Mouse (Mus musculus): Measurements from ENCODE around the gene Rasal2. TPM values are rescaled to one million over a fixed set of nuclear protein-coding genes. Genes with fewer than 3 reads are reported as not detected.

Gene Rasal2
- polyA plus RNA-seq, 1 experiment, result 3.0 TPM

DNA sequence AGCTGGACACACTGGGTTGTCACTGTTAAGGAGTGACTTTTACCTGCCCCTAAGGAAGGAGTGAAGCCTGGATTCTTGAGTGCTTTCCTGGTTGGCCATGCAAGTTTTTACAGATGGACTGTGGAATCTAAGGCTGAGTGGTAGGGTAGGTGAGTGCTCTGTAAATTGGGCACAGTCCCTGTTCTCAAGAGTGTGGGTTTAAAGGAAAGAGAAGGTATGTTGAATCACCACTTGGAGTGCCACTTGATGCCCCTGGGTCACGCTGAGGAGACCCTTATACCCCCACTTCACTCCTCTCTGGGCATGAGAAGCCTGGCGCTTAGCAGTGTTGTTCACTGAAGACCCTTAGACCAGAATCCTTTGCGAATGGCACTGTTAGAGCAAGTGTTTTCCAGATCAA, 295.0 kb downstream of the Rasal2 start:
- H3K79me2 ChIP-seq (ENCODE audit: control insufficient read depth, insufficient read depth), result no peaks in the 10 kb centered on the region
- H3K79me3 ChIP-seq (ENCODE audit: low read depth), result no peaks in the 10 kb centered on the region
- H3K4me3 ChIP-seq (ENCODE audit: insufficient read depth, poor library complexity, severe bottlenecking), result no peak overlapping the region
- no peak overlapping the region for H3ac ChIP-seq (ENCODE audit: control insufficient read depth, insufficient read length, low read depth)
- H3K27me3 ChIP-seq (ENCODE audit: control insufficient read depth, insufficient read depth, insufficient read length), result no peaks in the 10 kb centered on the region
- TF ChIP-seq MAX (IDR thresholded peaks at IDR 0.05), result no peak
- no peak for TF ChIP-seq CEBPB (IDR thresholded peaks at IDR 0.05; ENCODE audit: low read depth)
- no peak for TF ChIP-seq USF1 (IDR thresholded peaks at IDR 0.05; ENCODE audit: low read depth)
- TF ChIP-seq MYOG (IDR thresholded peaks at IDR 0.05; ENCODE audit: control insufficient read depth, extremely low read depth, insufficient read length), result no peak
- TF ChIP-seq CTCF (IDR thresholded peaks at IDR 0.05; ENCODE audit: control insufficient read depth, insufficient read depth, insufficient read length), result no peak
- no peak for TF ChIP-seq MYOD1 (IDR thresholded peaks at IDR 0.05; ENCODE audit: control insufficient read depth, insufficient read length, low read depth)
- TF ChIP-seq FOSL1 (IDR thresholded peaks at IDR 0.05; ENCODE audit: insufficient read depth, low read length, poor library complexity, severe bottlenecking), result no peak
- H3K36me3 ChIP-seq (ENCODE audit: control insufficient read depth, insufficient read depth), result no peaks in the 10 kb centered on the region

DNA sequence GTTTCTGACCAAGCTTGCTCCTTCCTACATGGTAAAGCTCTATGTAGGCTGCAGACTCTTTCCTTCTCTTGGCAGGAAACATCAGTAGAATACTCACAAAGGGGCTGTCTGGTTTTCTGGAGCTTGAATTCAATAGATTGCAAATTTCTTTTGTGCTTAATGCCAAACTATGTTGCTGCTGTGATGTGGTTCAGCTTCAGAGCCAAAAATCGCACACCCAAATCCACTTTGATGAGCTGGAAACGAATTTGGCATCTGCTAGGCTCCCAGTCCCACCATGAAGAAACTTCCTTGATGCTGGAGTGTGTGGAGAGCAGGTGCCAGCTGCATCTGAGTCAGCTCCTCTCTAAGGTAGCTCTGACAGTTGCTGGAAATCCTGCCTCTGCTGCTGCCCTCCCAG, 297.9 kb downstream of the Rasal2 start:
- Histone ChIP-seq H3K36me3 (ENCODE audit: control insufficient read depth, insufficient read depth) (no peaks in the 10 kb centered on the region), H3ac (ENCODE audit: control insufficient read depth, insufficient read length, low read depth) (no peak overlapping the region), H3K4me3 (ENCODE audit: insufficient read depth, poor library complexity, severe bottlenecking) (no peak overlapping the region), H3K79me3 (ENCODE audit: low read depth) (no peaks in the 10 kb centered on the region), H3K79me2 (ENCODE audit: control insufficient read depth, insufficient read depth) (no peaks in the 10 kb centered on the region), H3K27me3 (ENCODE audit: control insufficient read depth, insufficient read depth, insufficient read length) (no peaks in the 10 kb centered on the region)
- TF ChIP-seq MAX (IDR thresholded peaks at IDR 0.05), result no peak
- TF ChIP-seq MYOD1 (IDR thresholded peaks at IDR 0.05; ENCODE audit: control insufficient read depth, insufficient read length, low read depth), result no peak
- TF ChIP-seq CTCF (IDR thresholded peaks at IDR 0.05; ENCODE audit: control insufficient read depth, insufficient read depth, insufficient read length), result no peak
- TF ChIP-seq FOSL1 (IDR thresholded peaks at IDR 0.05; ENCODE audit: insufficient read depth, low read length, poor library complexity, severe bottlenecking), result no peak
- TF ChIP-seq USF1 (IDR thresholded peaks at IDR 0.05; ENCODE audit: low read depth), result no peak
- TF ChIP-seq CEBPB (IDR thresholded peaks at IDR 0.05; ENCODE audit: low read depth), result no peak
- no peak for TF ChIP-seq MYOG (IDR thresholded peaks at IDR 0.05; ENCODE audit: control insufficient read depth, extremely low read depth, insufficient read length)

DNA sequence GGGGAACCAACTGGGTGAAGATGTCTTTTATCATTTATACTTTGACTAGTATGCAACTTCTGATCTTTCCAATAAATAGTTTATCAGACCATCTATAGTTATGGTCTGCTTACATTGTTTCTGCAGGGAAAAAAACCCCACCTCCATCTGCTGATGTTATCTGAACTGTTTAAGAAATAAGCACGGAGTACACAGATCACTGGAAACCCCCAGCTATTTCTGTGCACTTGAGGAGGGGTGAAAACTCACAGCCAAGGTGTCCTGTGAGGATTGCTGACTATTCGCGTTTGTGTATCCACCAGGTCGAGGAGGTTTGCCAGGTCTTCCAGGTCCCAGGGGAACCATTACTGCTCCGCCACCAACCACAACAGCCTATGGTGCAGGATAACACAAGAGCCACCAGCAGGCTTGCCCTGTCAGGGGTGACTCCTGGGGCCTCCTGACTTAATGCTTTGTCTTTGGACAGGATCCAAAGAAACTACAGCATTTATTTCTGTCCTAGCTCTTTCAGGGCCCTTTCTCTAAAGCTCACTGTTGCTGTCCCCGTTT, 302.0 kb downstream of the Rasal2 start:
- TF ChIP-seq CEBPB (IDR thresholded peaks at IDR 0.05; ENCODE audit: low read depth) (no peak), USF1 (IDR thresholded peaks at IDR 0.05; ENCODE audit: low read depth) (no peak), MYOD1 (IDR thresholded peaks at IDR 0.05; ENCODE audit: control insufficient read depth, insufficient read length, low read depth) (no peak), MYOG (IDR thresholded peaks at IDR 0.05; ENCODE audit: control insufficient read depth, extremely low read depth, insufficient read length) (no peak), MAX (IDR thresholded peaks at IDR 0.05) (no peak), CTCF (IDR thresholded peaks at IDR 0.05; ENCODE audit: control insufficient read depth, insufficient read depth, insufficient read length) (no peak), FOSL1 (IDR thresholded peaks at IDR 0.05; ENCODE audit: insufficient read depth, low read length, poor library complexity, severe bottlenecking) (no peak)
- H3K27me3 ChIP-seq (ENCODE audit: control insufficient read depth, insufficient read depth, insufficient read length), result no peaks in the 10 kb centered on the region
- no peak overlapping the region for H3ac ChIP-seq (ENCODE audit: control insufficient read depth, insufficient read length, low read depth)
- H3K79me2 ChIP-seq (ENCODE audit: control insufficient read depth, insufficient read depth), result no peaks in the 10 kb centered on the region
- H3K79me3 ChIP-seq (ENCODE audit: low read depth), result no peaks in the 10 kb centered on the region
- H3K4me3 ChIP-seq (ENCODE audit: insufficient read depth, poor library complexity, severe bottlenecking), result no peak overlapping the region
- no peaks in the 10 kb centered on the region for H3K36me3 ChIP-seq (ENCODE audit: control insufficient read depth, insufficient read depth)

DNA sequence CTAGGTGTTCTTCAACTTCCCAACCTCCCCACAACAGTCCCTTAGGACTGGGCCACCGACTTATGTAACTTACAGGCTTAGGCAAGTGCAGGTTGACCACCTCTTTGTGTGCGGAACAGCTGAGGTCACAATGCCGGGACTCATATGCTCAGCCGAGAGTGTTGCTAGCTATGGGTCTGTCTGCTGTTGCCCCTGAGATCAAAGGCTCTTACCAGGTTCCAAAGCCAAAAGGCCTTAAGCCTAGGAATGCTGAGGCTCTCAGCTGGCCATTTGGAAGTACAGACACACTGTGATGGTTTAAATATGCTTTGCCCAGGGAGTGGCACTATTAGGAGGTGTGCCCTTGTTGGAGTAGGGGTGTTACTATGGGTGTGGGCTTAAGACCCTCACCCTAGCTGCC, 303.8 kb downstream of the Rasal2 start, which contains the start of gene Tex35:
Gene Tex35, minus strand, starts transcription at position 101 of the 400 bp plus-strand sequence.
- no peaks in the 10 kb centered on the region for H3K27me3 ChIP-seq (ENCODE audit: control insufficient read depth, insufficient read depth, insufficient read length)
- TF ChIP-seq FOSL1 (IDR thresholded peaks at IDR 0.05; ENCODE audit: insufficient read depth, low read length, poor library complexity, severe bottlenecking), result no peak
- TF ChIP-seq MAX (IDR thresholded peaks at IDR 0.05), result no peak
- no peak for TF ChIP-seq CEBPB (IDR thresholded peaks at IDR 0.05; ENCODE audit: low read depth)
- H3ac ChIP-seq (ENCODE audit: control insufficient read depth, insufficient read length, low read depth), result no peak within 1 kb of the TSS
- no peak within 1 kb of the TSS for H3K4me3 ChIP-seq (ENCODE audit: insufficient read depth, poor library complexity, severe bottlenecking)
- H3K36me3 ChIP-seq (ENCODE audit: control insufficient read depth, insufficient read depth), result no peaks in the 10 kb centered on the region
- no peaks in the 10 kb centered on the region for H3K79me3 ChIP-seq (ENCODE audit: low read depth)
- no peaks in the 10 kb centered on the region for H3K79me2 ChIP-seq (ENCODE audit: control insufficient read depth, insufficient read depth)

DNA sequence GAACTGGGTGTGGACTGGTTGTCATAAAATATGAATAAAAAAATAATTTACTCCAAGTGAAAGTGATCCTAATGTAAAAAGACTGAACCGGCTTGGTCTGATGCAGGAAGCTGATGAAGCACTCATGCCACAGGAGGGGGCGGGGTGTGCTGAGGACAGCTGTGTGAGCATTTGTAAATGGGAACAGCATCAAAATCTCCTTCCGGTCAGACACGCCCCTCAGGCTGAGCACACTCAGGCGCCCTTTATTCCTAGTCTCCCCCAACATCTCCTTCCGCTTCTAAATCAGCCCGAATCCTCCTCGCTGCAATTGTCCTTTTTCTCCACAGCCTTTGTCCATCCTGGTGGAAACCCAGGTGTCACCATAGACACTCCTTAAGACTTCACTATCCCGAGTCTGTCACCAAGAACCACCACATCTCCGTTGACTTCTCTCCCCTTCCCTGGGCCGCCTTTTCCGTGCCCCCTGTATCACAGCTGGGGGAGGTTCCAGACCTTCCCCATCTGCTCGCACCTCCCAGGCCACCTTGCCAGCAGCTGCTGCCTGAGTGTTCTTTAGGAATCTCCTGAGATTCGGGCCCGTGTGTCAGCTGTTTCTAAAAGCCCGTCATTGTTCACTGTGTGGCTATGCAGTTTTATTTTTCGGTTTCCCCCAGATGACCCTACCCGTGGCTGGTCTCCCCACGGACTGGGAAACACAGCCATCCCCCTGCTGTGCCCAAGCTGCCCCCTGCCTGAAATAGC, 311.1 kb downstream of the Rasal2 start:
- TF ChIP-seq CEBPB (IDR thresholded peaks at IDR 0.05; ENCODE audit: low read depth) (no peak), MAX (IDR thresholded peaks at IDR 0.05) (no peak), USF1 (IDR thresholded peaks at IDR 0.05; ENCODE audit: low read depth) (no peak), MYOG (IDR thresholded peaks at IDR 0.05; ENCODE audit: control insufficient read depth, extremely low read depth, insufficient read length) (no peak), MYOD1 (IDR thresholded peaks at IDR 0.05; ENCODE audit: control insufficient read depth, insufficient read length, low read depth) (no peak), FOSL1 (IDR thresholded peaks at IDR 0.05; ENCODE audit: insufficient read depth, low read length, poor library complexity, severe bottlenecking) (no peak), CTCF (IDR thresholded peaks at IDR 0.05; ENCODE audit: control insufficient read depth, insufficient read depth, insufficient read length) (no peak)
- Histone ChIP-seq H3K79me2 (ENCODE audit: control insufficient read depth, insufficient read depth) (no peaks in the 10 kb centered on the region), H3K27me3 (ENCODE audit: control insufficient read depth, insufficient read depth, insufficient read length) (no peaks in the 10 kb centered on the region), H3K4me3 (ENCODE audit: insufficient read depth, poor library complexity, severe bottlenecking) (no peak overlapping the region), H3K36me3 (ENCODE audit: control insufficient read depth, insufficient read depth) (no peaks in the 10 kb centered on the region), H3K79me3 (ENCODE audit: low read depth) (no peaks in the 10 kb centered on the region), H3ac (ENCODE audit: control insufficient read depth, insufficient read length, low read depth) (no peak overlapping the region)
